Mouse (Mus musculus): ENCODE results near the gene Prpf8.

Prpf8 gene

GRCm38 (mm10) chr11:75459141-75459711 is 27.4 kb upstream of the Prpf8 start:
- no peak for DNase-seq (ENCODE audit: extremely low spot score, low read depth, low spot score)

GRCm38 (mm10) chr11:75459751-75460102 is 26.9 kb upstream of the Prpf8 start:
- DNase-seq (ENCODE audit: extremely low spot score, low read depth, low spot score) = no peak

GRCm38 (mm10) chr11:75460103-75460843 is 26.3 kb upstream of the Prpf8 start:
- peak; percentile 69 for DNase-seq (ENCODE audit: extremely low spot score, low read depth, low spot score)

GRCm38 (mm10) chr11:75460844-75461742 is 25.5 kb upstream of the Prpf8 start, which contains the start of gene Tlcd2:
Gene Tlcd2, plus strand, starts transcription at chr11:75461715.
- peak; percentile 99 for DNase-seq (ENCODE audit: extremely low spot score, low read depth, low spot score)

GRCm38 (mm10) chr11:75461743-75462252 is 24.8 kb upstream of the Prpf8 start:
- no peak for DNase-seq (ENCODE audit: extremely low spot score, low read depth, low spot score)

GRCm38 (mm10) chr11:75462253-75462783 is 24.3 kb upstream of the Prpf8 start:
- no peak for DNase-seq (ENCODE audit: extremely low spot score, low read depth, low spot score)

GRCm38 (mm10) chr11:75462865-75463336 is 23.7 kb upstream of the Prpf8 start:
- peak; percentile 61 for DNase-seq (ENCODE audit: extremely low spot score, low read depth, low spot score)

GRCm38 (mm10) chr11:75463624-75464023 is 23.0 kb upstream of the Prpf8 start:
- no peak for DNase-seq (ENCODE audit: extremely low spot score, low read depth, low spot score)

- no peak for DNase-seq (ENCODE audit: extremely low spot score, low read depth, low spot score)
Measured at GRCm38 (mm10) chr11:75464417-75464816, 22.2 kb upstream of the Prpf8 start.

GRCm38 (mm10) chr11:75465051-75465450 is 21.6 kb upstream of the Prpf8 start:
- DNase-seq (ENCODE audit: extremely low spot score, low read depth, low spot score) = no peak

GRCm38 (mm10) chr11:75466731-75467505 is 19.7 kb upstream of the Prpf8 start:
- no peak for DNase-seq (ENCODE audit: extremely low spot score, low read depth, low spot score)

- no peak for DNase-seq (ENCODE audit: extremely low spot score, low read depth, low spot score)
Measured at GRCm38 (mm10) chr11:75467512-75468215, 19.0 kb upstream of the Prpf8 start.

- no peak for DNase-seq (ENCODE audit: extremely low spot score, low read depth, low spot score)
Measured at GRCm38 (mm10) chr11:75468410-75468809, 18.2 kb upstream of the Prpf8 start.

- DNase-seq (ENCODE audit: extremely low spot score, low read depth, low spot score) = no peak
Measured at GRCm38 (mm10) chr11:75469261-75469660, 17.4 kb upstream of the Prpf8 start.

- DNase-seq (ENCODE audit: extremely low spot score, low read depth, low spot score) = no peak
Measured at GRCm38 (mm10) chr11:75470675-75471074, 15.9 kb upstream of the Prpf8 start.

GRCm38 (mm10) chr11:75472469-75473081 is 14.0 kb upstream of the Prpf8 start:
- no peak for DNase-seq (ENCODE audit: extremely low spot score, low read depth, low spot score)

GRCm38 (mm10) chr11:75473376-75473775 is 13.2 kb upstream of the Prpf8 start:
- DNase-seq (ENCODE audit: extremely low spot score, low read depth, low spot score) = no peak

GRCm38 (mm10) chr11:75486192-75486591 is 424 bp upstream of the Prpf8 start:
- DNase-seq (ENCODE audit: extremely low spot score, low read depth, low spot score) = no peak

- DNase-seq (ENCODE audit: extremely low spot score, low read depth, low spot score) = no peak
Measured at GRCm38 (mm10) chr11:75487496-75487895, 880 bp downstream of the Prpf8 start.

All from hindlimb bud, embryonic 11.5 days (tissue).